Mouse (Mus musculus) megakaryocyte progenitor cell, adult 5-6 weeks (primary cell): ENCODE measurements around the gene Clstn3. TPM values are rescaled to one million over a fixed set of nuclear protein-coding genes. Genes with fewer than 3 reads are reported as not detected.
"Not testable (repeated sequence)": the region's sequence is repeated elsewhere in the genome, so short reads cannot be mapped to it uniquely, and the experiment has no call there.

ENCODE experiments used
- ATAC-seq: replicated peaks from 2 replicates; pipeline ENCODE4 v1.8.0; 2016; ENCODE audit warnings: mild to moderate bottlenecking, moderate TSS enrichment, inconsistent platforms; ENCODE audit not compliant: poor library complexity
- total RNA-seq, 2 experiments: library from RNA; stranded (forward) in 1 of 2; stranded (reverse) in 1 of 2; fragments of 157-497, 149-512 nt in 1 of 2; fragments of 200-1000 nt in 1 of 2; gene quantifications; 2 replicates each; pipeline versions ENCODE4 v1.2.3 to v1.2.4; 2015 to 2017

The Clstn3 gene
- total RNA-seq, 2 experiments from 2014 or later = 5.1 to 6.8 TPM

GRCm38 (mm10) chr6:124415347-124416088 lies 49.1 kb downstream of the Clstn3 start:
- ATAC-seq = peak; percentile 78

GRCm38 (mm10) chr6:124414927-124415325 lies 49.7 kb downstream of the Clstn3 start, which contains the start of gene Pex5:
Pex5 (minus strand) TSS chr6:124415067.
- ATAC-seq = peak; percentile 79

GRCm38 (mm10) chr6:124414150-124414926 lies 50.3 kb downstream of the Clstn3 start:
- peak; percentile 35 for ATAC-seq

- peak; percentile 7 for ATAC-seq
These were observed 50.8 kb downstream of the Clstn3 start for GRCm38 (mm10) chr6:124413770-124414149.

- ATAC-seq = no peak
These were observed 56.2 kb downstream of the Clstn3 start for GRCm38 (mm10) chr6:124408355-124408754.

GRCm38 (mm10) chr6:124407180-124407579 lies 57.4 kb downstream of the Clstn3 start:
- peak; percentile 87 for ATAC-seq

- no peak for ATAC-seq
These were observed 58.3 kb downstream of the Clstn3 start for GRCm38 (mm10) chr6:124406326-124406725.

GRCm38 (mm10) chr6:124399738-124400137 lies 64.9 kb downstream of the Clstn3 start:
- ATAC-seq = no peak

GRCm38 (mm10) chr6:124394991-124395390 lies 69.6 kb downstream of the Clstn3 start:
- not testable (repeated sequence) for ATAC-seq

Other genes with a start within 250 kb of the Clstn3 start
- not detected in 2 replicates for gene Vmn2r27, start 232.9 kb downstream of the Clstn3 start, total RNA-seq (2015)
- not detected in 2 replicates for gene Vmn2r27, start 232.9 kb downstream of the Clstn3 start, total RNA-seq (2017)
- 0.76 and 0.86 TPM in 2 replicates for gene Cd163, start 160.1 kb downstream of the Clstn3 start, total RNA-seq (2015)
- gene Cd163, start 160.1 kb downstream of the Clstn3 start, total RNA-seq (2017) = 2.7 TPM in 2 replicates
- 15.5 and 20.7 TPM in 2 replicates for gene Pex5, start 49.7 kb downstream of the Clstn3 start, total RNA-seq (2015)
- gene Pex5, start 49.7 kb downstream of the Clstn3 start, total RNA-seq (2017) = 18.9 and 20.6 TPM in 2 replicates
- 3.3 and 3.5 TPM in 2 replicates for gene C1rl, start 28.3 kb upstream of the Clstn3 start, total RNA-seq (2015)
- gene C1rl, start 28.3 kb upstream of the Clstn3 start, total RNA-seq (2017) = 5.6 and 6.8 TPM in 2 replicates
- 2.8 and 3.3 TPM in 2 replicates for gene C1ra, start 47.6 kb upstream of the Clstn3 start, total RNA-seq (2015)
- gene C1ra, start 47.6 kb upstream of the Clstn3 start, total RNA-seq (2017) = 3.5 and 4.0 TPM in 2 replicates
- not detected in 2 replicates for gene C1s1, start 77.6 kb upstream of the Clstn3 start, total RNA-seq (2015)
- gene C1s1, start 77.6 kb upstream of the Clstn3 start, total RNA-seq (2017) = not detected in 2 replicates
- gene C1rb, start 105.5 kb upstream of the Clstn3 start, total RNA-seq (2015) = not detected in 2 replicates
- not detected in 2 replicates for gene C1rb, start 105.5 kb upstream of the Clstn3 start, total RNA-seq (2017)
- not detected in 2 replicates for gene C1s2, start 171.3 kb upstream of the Clstn3 start, total RNA-seq (2015)
- gene C1s2, start 171.3 kb upstream of the Clstn3 start, total RNA-seq (2017) = not detected in 2 replicates
- gene Lpcat3, start 198.2 kb upstream of the Clstn3 start, total RNA-seq (2015) = 38.4 and 40.7 TPM in 2 replicates
- gene Lpcat3, start 198.2 kb upstream of the Clstn3 start, total RNA-seq (2017) = 27.8 and 28.8 TPM in 2 replicates
- gene Emg1, start 247.4 kb upstream of the Clstn3 start, total RNA-seq (2015) = 204 and 205 TPM in 2 replicates
- gene Emg1, start 247.4 kb upstream of the Clstn3 start, total RNA-seq (2017) = 304 and 317 TPM in 2 replicates
- gene Phb2, start 247.5 kb upstream of the Clstn3 start, total RNA-seq (2015) = 229 and 271 TPM in 2 replicates
- gene Phb2, start 247.5 kb upstream of the Clstn3 start, total RNA-seq (2017) = 335 and 374 TPM in 2 replicates